Mouse (Mus musculus) kidney, adult 8-10 months (tissue): ENCODE measurements around the gene Celf5.

Experiments used
- DNase-seq, 2 experiments: peaks; one replicate each; pipeline ENCODE4 v3.0.0; 2022

Celf5 gene

DNA sequence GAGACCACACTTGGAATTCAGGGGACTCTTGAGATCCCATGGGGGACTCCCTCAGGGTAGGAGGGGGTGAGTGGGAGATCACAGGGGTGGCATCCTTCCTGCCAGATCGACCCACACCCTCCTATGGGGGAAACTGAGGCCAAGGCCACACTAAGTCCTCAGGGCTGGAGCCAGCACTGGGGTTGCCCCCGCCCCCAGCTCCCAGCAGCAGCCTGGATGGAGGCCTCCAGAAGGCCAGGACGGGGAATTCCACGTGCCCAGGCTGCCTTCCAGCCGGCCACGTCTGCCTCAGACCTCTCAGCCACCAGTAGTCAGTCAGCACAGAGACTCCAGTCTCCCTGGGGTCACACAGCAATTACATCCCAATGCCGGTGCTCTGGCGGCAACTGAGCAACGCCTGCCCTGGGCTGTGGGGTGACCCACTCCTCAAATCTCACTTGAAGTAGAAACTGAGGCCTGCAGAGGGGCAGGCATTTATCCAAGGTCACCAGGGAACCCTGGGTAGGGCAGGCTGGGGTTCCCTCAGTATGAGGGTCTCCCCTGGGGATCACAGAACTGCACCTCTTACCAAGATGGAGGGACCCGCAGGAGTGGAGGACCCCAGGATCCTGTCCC lies 57.2 kb downstream of the Celf5 start:
- peak; percentile 55 to 61 for DNase-seq

DNA sequence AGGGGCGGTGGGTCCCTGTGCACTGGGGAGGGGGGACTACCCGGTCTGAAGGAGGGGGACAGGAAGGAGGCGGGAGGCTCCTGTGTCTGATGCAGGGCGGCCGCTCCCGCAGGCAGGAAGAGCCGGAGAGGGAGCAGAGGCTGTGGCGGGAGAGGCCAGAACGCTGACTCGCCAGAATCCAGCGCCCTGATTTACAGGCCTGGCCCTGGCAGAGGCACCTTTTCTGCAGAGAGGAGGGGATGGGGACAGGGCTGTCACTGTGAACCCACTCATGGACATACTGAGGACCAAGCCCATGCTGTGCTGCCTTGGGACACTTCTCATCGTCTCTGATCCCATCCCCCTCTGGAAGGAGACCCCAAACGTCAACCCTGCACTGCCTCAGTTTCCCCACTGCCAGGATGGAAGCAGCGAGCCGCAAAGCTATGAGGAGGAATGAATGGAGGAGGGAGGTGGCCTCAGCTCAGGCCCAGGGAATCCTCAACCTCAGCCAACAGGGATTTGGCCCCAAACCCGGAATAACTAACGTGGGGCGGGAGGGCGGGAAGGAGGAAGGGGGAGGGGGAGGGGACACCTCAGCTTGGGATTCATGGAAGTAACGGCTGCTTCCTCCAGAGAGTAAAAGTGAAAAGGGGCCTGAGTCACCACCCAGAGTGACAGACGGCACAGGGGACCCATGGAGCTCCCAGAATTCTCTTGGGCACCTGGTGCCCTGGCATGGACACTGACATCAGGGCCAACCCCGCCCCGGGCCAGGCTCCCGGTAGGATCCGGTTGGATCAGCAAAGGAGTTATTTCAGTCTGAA lies 58.1 kb downstream of the Celf5 start:
- peak; percentile 82 to 85 for DNase-seq

GRCm38 (mm10) chr10:81423476-81424245 lies 58.8 kb downstream of the Celf5 start:
- peak; percentile 15 to 19 for DNase-seq

GRCm38 (mm10) chr10:81422661-81423217 lies 59.8 kb downstream of the Celf5 start:
- DNase-seq, result peak in 1 of 2 experiments; percentile 2

DNA sequence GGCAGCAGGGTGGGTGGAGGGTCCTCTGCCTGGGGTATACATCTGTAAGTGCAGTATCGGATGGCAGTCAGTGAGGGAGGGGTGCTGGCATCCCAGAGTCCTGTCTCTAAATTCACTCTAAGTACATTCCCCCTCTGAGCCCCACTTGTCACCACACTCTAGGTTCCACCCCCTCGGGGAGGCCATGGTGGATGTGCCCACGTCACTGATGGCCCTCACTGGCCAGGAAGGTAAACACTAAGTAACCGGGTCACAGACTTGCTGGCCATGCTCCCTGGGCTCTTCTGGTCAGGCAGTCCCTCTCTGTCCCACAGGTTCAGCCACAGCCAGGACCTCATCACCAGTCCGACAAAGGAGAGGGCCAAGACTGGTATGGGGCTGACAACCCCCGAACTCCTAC lies 60.3 kb downstream of the Celf5 start:
- DNase-seq, result peak; percentile 4 to 19

DNA sequence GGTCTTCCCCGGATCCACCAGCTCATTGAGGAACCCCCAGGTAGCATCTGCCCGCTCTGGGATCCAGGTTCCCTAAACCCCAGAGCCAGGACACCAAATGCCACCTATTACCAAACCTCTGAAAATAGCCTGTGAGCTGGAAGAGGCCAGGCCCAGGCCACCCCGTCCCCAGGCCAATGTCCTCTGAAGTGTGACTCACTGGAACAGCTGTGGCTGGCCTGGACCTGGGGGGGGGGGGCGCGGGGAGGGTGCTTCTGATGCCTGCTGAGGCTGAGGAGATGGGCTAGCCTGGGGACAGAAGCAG lies 60.8 kb downstream of the Celf5 start:
- DNase-seq, result peak; percentile 5 to 14

DNA sequence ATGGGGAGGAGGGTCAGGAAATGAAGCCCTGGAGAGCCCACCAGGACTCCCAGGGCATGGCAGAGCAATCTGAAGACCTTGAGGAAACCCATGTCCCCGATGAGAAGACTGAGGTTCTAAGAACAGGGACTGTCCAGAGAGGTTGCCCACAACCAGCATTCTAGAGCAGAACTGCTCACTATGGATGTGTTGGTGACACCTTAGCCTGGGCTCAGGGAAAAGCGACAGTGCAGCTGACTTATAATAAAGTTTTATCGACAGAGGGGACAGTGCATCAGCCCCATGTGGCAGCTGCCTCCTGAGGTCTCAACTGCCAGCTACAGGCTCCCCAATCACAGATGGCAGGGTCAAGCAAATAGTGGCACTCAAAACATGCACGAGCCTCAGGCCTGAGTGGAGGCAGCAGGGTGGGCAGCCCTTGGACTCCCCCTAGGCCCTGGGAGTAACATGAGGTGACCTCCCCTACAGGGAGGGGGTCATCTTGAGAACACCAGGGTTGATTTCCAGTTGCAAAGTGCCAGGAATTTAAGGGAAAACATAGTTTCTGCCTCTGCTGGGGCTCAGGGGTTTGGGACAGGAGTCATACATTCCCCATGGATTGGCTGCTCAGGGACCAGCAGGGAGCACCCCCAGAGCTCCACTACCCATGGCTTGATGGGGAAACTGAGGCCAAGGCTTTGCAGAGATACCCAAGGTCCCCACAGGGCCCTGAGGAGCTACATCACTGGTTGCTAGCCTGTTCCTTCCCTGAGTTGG lies 61.3 kb downstream of the Celf5 start:
- peak in 1 of 2 experiments; percentile 3 for DNase-seq

GRCm38 (mm10) chr10:81420191-81420767 lies 62.2 kb downstream of the Celf5 start:
- peak; percentile 15 to 19 for DNase-seq

DNA sequence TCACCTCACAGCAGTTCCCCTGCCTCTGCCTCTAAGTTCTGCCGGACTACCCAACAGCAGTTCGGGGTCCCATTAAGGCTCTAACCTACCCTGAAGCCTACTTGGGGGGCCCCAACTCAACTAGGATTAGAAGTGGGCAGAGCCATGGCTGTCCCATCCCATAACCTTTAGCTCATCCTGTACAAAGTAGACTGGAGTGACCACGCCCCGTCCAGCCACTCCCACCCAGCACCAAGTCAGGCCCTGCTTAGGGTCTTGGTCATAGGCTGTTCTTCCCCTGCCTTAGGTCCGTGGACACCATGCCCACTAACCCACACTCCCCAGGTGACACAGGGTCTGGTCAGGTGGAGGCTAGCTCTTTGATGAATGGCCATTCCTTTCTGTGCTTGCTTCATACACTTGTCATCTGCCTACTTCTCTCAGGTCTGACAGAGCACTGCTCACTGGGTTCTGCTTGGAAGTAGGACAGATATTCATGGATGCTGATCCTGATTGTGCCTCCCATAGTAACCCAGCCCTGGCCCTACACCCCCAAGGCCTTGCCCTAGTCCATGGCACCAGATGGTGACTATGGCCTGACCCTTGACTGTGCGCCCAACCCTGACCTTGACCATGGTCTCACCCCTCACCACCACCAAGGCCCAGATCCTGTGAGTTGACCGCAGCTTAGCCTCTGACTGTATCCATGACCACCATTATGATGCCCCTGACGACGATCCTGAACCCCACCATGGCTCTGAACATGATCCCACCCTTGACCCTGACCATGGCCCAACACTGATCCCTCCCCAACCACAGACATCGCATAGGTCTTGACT lies 63.2 kb downstream of the Celf5 start:
- DNase-seq, result peak in 1 of 2 experiments; percentile 1

DNA sequence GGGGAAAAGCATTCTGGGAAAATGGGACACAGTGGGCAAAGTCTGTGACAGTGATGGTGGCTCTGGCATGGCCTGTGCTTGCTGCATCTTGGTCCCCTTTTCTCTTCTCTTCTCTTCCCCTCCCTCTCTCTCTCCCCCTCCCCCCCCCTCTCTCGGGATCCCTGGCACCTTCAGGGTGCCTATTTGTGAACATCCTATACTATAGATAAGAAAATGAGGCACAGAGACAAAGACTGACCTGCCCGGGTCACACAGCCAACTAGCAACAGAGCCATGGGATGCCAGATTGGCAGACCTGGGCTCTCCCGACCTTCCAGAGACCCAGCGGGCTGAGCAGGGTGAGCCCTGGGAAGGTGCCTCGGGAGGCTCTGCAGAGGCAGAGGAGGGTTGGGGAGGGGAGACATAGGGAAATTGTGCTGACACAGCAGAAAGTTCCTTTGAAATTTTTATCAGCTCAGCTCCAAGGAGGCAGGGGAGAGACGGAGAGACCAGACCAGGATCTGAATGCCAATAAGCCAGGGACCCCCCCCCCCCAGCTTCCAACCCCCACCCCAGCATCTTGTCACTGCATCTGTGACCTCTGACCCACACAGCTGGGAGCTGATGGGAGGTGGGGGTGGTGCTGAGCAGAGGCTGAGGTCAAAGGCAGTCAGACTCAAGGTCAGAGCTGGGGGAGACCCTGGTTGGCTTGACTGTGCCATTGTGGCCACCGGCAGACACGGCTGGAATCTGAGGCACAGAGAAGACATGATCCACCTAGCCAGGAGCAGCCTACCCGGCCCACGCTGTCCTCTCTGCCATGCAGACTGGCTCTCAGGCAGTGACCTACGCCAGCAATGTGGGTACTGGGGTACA lies 64.1 kb downstream of the Celf5 start:
- peak in 1 of 2 experiments; percentile 6 for DNase-seq

GRCm38 (mm10) chr10:81417227-81418215 lies 65.0 kb downstream of the Celf5 start:
- no peak for DNase-seq

DNA sequence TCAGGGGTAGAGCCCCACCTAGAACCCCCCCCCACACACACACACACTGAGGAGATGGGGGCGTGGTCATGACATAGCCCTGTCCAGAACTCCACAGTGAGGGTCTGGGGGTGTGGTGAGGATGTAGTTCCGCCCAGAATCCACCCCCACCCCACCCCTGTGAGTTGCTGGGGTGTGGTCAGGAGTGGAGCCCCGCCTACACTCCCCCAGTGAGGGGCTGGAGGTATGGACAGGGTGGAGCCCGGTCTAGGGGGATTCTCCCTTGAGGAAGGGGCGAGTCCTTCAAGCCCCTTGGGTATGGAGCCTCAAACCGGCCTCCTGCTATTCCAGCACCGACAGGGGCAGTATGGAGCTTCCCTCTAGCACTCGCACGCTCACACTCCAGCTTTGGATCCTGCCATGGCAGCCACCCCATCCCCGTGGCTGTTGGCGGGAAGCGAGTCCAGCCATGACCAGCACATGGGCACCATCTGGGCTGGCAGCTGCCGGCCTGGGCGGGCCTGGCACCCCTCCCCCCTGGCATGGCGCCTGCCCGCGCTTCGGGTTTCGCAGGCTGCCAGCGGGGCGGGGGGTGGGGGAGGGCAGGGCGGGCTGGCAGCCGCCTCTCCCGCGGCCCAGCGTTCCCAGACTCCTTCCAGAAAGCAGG lies 65.8 kb downstream of the Celf5 start:
- DNase-seq, result peak; percentile 85 to 89

DNA sequence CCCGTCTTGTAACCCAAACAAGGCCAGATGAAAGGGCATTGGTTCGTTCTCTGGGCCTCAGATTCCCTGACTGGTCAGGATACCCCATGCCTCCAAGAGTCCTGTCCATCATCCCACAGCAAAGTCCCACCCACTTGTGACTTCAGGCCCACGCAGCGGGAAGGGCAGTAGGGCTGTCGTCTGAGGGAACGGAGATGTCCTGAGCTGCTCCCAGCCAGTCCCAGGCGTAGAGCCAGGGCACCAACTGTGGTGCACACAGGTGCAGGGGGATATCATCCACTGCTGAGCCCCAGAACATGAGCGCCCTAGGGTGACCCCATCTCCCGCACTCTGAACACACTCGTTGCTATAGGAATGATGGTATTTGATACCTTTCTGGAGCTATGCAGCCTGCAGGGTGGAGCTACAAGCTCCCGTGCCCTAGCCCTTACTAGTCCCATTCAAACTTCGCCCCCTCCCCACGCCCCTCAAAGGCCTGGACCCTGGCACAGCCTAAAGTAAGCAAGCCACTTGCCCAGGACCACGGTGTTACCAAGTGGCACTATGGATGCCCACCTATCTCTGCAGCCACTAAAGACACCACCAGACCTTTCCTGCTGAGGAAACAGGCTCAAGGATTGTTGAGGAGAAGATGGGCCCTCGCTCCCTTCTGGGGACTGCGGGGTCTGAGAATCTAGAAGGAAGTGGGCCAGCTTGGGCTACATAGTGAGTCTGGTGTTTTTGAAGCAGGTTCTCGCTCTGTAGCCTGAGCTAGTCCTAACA lies 66.8 kb downstream of the Celf5 start:
- no peak for DNase-seq

DNA sequence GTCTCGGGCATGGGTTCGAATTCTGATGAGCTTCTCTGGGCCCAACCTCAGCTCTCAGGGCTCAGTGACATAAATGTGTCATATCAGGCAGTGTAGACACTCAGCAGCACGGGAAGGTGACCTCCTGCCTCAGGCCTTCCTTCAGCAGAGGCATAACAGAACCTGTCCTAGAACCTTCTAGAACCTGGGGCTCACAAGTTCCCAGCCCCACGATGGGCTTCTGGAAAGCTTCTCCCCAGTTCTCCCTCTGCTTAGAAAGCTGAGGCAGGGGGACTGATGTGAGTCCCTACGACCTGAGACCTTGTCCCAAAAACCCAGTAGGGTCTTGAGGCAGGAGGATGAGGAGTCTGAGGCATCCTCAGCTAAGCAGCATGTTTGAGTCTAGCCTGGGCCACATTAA lies 67.4 kb downstream of the Celf5 start:
- no peak for DNase-seq

DNA sequence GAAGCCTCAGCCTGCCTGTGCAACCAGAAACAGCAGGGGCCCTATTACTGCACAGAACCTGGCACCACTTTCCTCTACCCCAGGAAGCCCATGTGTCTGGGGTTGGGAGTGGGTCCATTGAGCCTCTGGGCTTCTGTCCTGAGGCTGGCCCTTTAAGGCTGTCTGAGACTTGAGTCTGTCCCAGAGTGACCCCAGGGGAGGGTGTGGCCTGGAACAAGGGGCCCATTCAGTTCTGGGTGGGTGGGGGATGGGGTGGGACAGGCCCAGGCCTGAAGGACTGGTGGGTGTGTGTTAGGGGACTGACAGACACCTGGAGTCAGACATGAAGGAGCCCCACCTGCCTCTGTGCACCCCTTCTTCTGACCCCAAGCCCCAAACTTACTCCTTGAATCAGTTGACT lies 67.8 kb downstream of the Celf5 start:
- DNase-seq, result peak in 1 of 2 experiments; percentile 70

- peak; percentile 93 for DNase-seq
Measured at GRCm38 (mm10) chr10:81413310-81414261, 68.9 kb downstream of the Celf5 start.
